Mouse (Mus musculus) kidney, adult 2 months (tissue): ENCODE data around the gene Nudt4.

Experiments used
- CTCF ChIP-seq: fragments of 200-500 bp; conservative IDR thresholded peaks from 2 replicates; pipeline ENCODE4 v1.5.1; 2011; ENCODE audit warnings: low read depth, mild to moderate bottlenecking, control low read depth, low read length, moderate library complexity, mixed read lengths; ENCODE audit not compliant: insufficient read depth, insufficient read length
- POLR2A ChIP-seq: fragments of 200-500 bp; IDR thresholded peaks from one replicate; pipeline ENCODE4 v1.6.1; 2011; ENCODE audit warnings: low read depth, low read length, control low read depth

GRCm38 (mm10) chr10:95526495-95527122 lies 37.3 kb downstream of the Nudt4 start:
- TF ChIP-seq POLR2A, result no peak
- no peak for TF ChIP-seq CTCF
